Mouse (Mus musculus): ENCODE measurements around the gene Ank2. TPM values are rescaled to one million over a fixed set of nuclear protein-coding genes. Genes with fewer than 3 reads are reported as not detected.
A peak's percentile ranks its signal among the peaks of the same experiment; 100 is the strongest.
"Not testable (repeated sequence)": the region's sequence is repeated elsewhere in the genome, so short reads cannot be mapped to it uniquely, and the experiment has no call there.

Gene Ank2
- polyA plus RNA-seq, 1 experiment from 2014 or later = 25.8 TPM

GRCm38 (mm10) chr3:127451070-127451469, 48.1 kb downstream of the Ank2 start:
- no peak for DNase-seq (ENCODE audit: low spot score)
- H3K27me3 ChIP-seq (ENCODE audit: insufficient read depth, poor library complexity, severe bottlenecking) = no peaks in the 10 kb centered on the region
- H3K9me3 ChIP-seq = no peaks in the 10 kb centered on the region
- H3K27ac ChIP-seq = no peak overlapping the region
- 16% methylated on average over 3 of the region's 3 CpGs for WGBS
- no peaks in the 10 kb centered on the region for H3K36me3 ChIP-seq
- H3K4me3 ChIP-seq = no peak overlapping the region
- peaks cover 4% of the 10 kb centered on the region; the same call in 1 of the 2 replicates for H3K4me1 ChIP-seq

GRCm38 (mm10) chr3:127446173-127446572, 53.0 kb downstream of the Ank2 start:
- Histone ChIP-seq H3K36me3 (no peaks in the 10 kb centered on the region), H3K4me1 (no peaks in the 10 kb centered on the region), H3K27ac (no peak overlapping the region), H3K4me3 (no peak overlapping the region), H3K9me3 (no peaks in the 10 kb centered on the region), H3K27me3 (ENCODE audit: insufficient read depth, poor library complexity, severe bottlenecking) (no peaks in the 10 kb centered on the region)
- WGBS = 54% methylated on average over 5 of the region's 5 CpGs
- DNase-seq (ENCODE audit: low spot score) = no peak

GRCm38 (mm10) chr3:127433291-127433690, 65.9 kb downstream of the Ank2 start:
- DNase-seq (ENCODE audit: low spot score) = no peak
- Histone ChIP-seq H3K36me3 (no peaks in the 10 kb centered on the region), H3K27me3 (ENCODE audit: insufficient read depth, poor library complexity, severe bottlenecking) (no peaks in the 10 kb centered on the region), H3K4me3 (no peak overlapping the region), H3K9me3 (no peaks in the 10 kb centered on the region), H3K27ac (no peak overlapping the region), H3K4me1 (no peaks in the 10 kb centered on the region)
- WGBS = 54% methylated on average over 3 of the region's 3 CpGs

GRCm38 (mm10) chr3:127429866-127430265, 69.3 kb downstream of the Ank2 start:
- DNase-seq (ENCODE audit: low spot score) = no peak
- Histone ChIP-seq H3K27me3 (ENCODE audit: insufficient read depth, poor library complexity, severe bottlenecking) (no peaks in the 10 kb centered on the region), H3K36me3 (no peaks in the 10 kb centered on the region), H3K4me1 (no peaks in the 10 kb centered on the region), H3K27ac (no peak overlapping the region), H3K9me3 (no peaks in the 10 kb centered on the region; the same call in 1 of the 2 replicates), H3K4me3 (no peak overlapping the region)
- WGBS = 50% methylated on average over 13 of the region's 13 CpGs

- H3K36me3 ChIP-seq = no peaks in the 10 kb centered on the region
- no peaks in the 10 kb centered on the region; the same call in 1 of the 2 replicates for H3K9me3 ChIP-seq
- no peaks in the 10 kb centered on the region for H3K4me1 ChIP-seq
- H3K27me3 ChIP-seq (ENCODE audit: insufficient read depth, poor library complexity, severe bottlenecking) = no peaks in the 10 kb centered on the region
- H3K4me3 ChIP-seq = no peak overlapping the region
- no peak for DNase-seq (ENCODE audit: low spot score)
- no peak overlapping the region for H3K27ac ChIP-seq
- 87% methylated on average over 3 of the region's 3 CpGs for WGBS
These were observed 70.6 kb downstream of the Ank2 start for GRCm38 (mm10) chr3:127428527-127428926.

GRCm38 (mm10) chr3:127416950-127417349, 82.2 kb downstream of the Ank2 start:
- Histone ChIP-seq H3K36me3 (no peaks in the 10 kb centered on the region), H3K4me1 (no peaks in the 10 kb centered on the region), H3K9me3 (no peaks in the 10 kb centered on the region), H3K27ac (no peak overlapping the region), H3K27me3 (ENCODE audit: insufficient read depth, poor library complexity, severe bottlenecking) (no peaks in the 10 kb centered on the region), H3K4me3 (no peak overlapping the region)
- no peak for DNase-seq (ENCODE audit: low spot score)
- 79% methylated on average over 4 of the region's 4 CpGs for WGBS

GRCm38 (mm10) chr3:127414438-127414837, 84.7 kb downstream of the Ank2 start:
- Histone ChIP-seq H3K27ac (no peak overlapping the region), H3K36me3 (no peaks in the 10 kb centered on the region), H3K9me3 (no peaks in the 10 kb centered on the region), H3K27me3 (ENCODE audit: insufficient read depth, poor library complexity, severe bottlenecking) (no peaks in the 10 kb centered on the region), H3K4me1 (no peaks in the 10 kb centered on the region), H3K4me3 (no peak overlapping the region)
- DNase-seq (ENCODE audit: low spot score) = no peak
- WGBS = 35% methylated on average over 1 of the region's 1 CpGs

GRCm38 (mm10) chr3:127408684-127409550, 90.2 kb downstream of the Ank2 start:
- H3K4me1 ChIP-seq = peaks cover 5% of the 10 kb centered on the region; the same call in 1 of the 2 replicates
- no peaks in the 10 kb centered on the region for H3K36me3 ChIP-seq
- DNase-seq (ENCODE audit: low spot score) = peak; percentile 88
- no peaks in the 10 kb centered on the region for H3K9me3 ChIP-seq
- H3K27me3 ChIP-seq (ENCODE audit: insufficient read depth, poor library complexity, severe bottlenecking) = no peaks in the 10 kb centered on the region
- H3K4me3 ChIP-seq = peak overlapping the region; percentile 68
- peak overlapping the region; percentile 89 for H3K27ac ChIP-seq
- 18% methylated on average over 23 of the region's 23 CpGs for WGBS

- Histone ChIP-seq H3K9me3 (no peaks in the 10 kb centered on the region), H3K36me3 (no peaks in the 10 kb centered on the region), H3K4me1 (peaks cover 5% of the 10 kb centered on the region; the same call in 1 of the 2 replicates), H3K27ac (peak overlapping the region; percentile 89), H3K27me3 (ENCODE audit: insufficient read depth, poor library complexity, severe bottlenecking) (no peaks in the 10 kb centered on the region), H3K4me3 (peak overlapping the region; percentile 68)
- 13% methylated on average over 9 of the region's 9 CpGs for WGBS
- DNase-seq (ENCODE audit: low spot score) = no peak
These were observed 91.1 kb downstream of the Ank2 start for GRCm38 (mm10) chr3:127407868-127408574.

GRCm38 (mm10) chr3:127406883-127407282, 92.3 kb downstream of the Ank2 start:
- Histone ChIP-seq H3K27ac (no peak overlapping the region), H3K4me1 (peaks cover 5% of the 10 kb centered on the region; the same call in 1 of the 2 replicates), H3K4me3 (no peak overlapping the region), H3K9me3 (no peaks in the 10 kb centered on the region), H3K36me3 (no peaks in the 10 kb centered on the region), H3K27me3 (ENCODE audit: insufficient read depth, poor library complexity, severe bottlenecking) (no peaks in the 10 kb centered on the region)
- WGBS = 90% methylated on average over 4 of the region's 4 CpGs
- DNase-seq (ENCODE audit: low spot score) = no peak

- Histone ChIP-seq H3K27ac (no peak overlapping the region), H3K36me3 (no peaks in the 10 kb centered on the region), H3K9me3 (no peaks in the 10 kb centered on the region), H3K27me3 (ENCODE audit: insufficient read depth, poor library complexity, severe bottlenecking) (no peaks in the 10 kb centered on the region), H3K4me1 (peaks cover 5% of the 10 kb centered on the region; the same call in 1 of the 2 replicates), H3K4me3 (no peak overlapping the region)
- no peak for DNase-seq (ENCODE audit: low spot score)
- 70% methylated on average over 3 of the region's 3 CpGs for WGBS
These were observed 94.8 kb downstream of the Ank2 start for GRCm38 (mm10) chr3:127404371-127404770.

GRCm38 (mm10) chr3:127400976-127401375, 98.2 kb downstream of the Ank2 start:
- Histone ChIP-seq H3K4me3 (no peak overlapping the region), H3K27ac (no peak overlapping the region), H3K9me3 (no peaks in the 10 kb centered on the region), H3K4me1 (no peaks in the 10 kb centered on the region), H3K27me3 (ENCODE audit: insufficient read depth, poor library complexity, severe bottlenecking) (no peaks in the 10 kb centered on the region), H3K36me3 (0 out of 2 replicates have a peak, but pooled peaks cover 3% of the 10 kb centered on the region)
- no peak for DNase-seq (ENCODE audit: low spot score)
- 92% methylated on average over 5 of the region's 5 CpGs for WGBS

- not testable (repeated sequence) for H3K4me1 ChIP-seq; H3K27ac ChIP-seq; H3K4me3 ChIP-seq; H3K9me3 ChIP-seq; H3K27me3 ChIP-seq (ENCODE audit: insufficient read depth, poor library complexity, severe bottlenecking); DNase-seq (ENCODE audit: low spot score); H3K36me3 ChIP-seq
- 91% methylated on average over 3 of the region's 3 CpGs for WGBS
These were observed 98.7 kb downstream of the Ank2 start for GRCm38 (mm10) chr3:127400468-127400867.

All from heart, embryonic 10.5 days (tissue).